Mouse (Mus musculus): Measurements from ENCODE around the gene Ccr6. TPM values are rescaled to one million over a fixed set of nuclear protein-coding genes. Genes with fewer than 3 reads are reported as not detected.
"Not testable (repeated sequence)": the region's sequence is repeated elsewhere in the genome, so short reads cannot be mapped to it uniquely, and the experiment has no call there.

Gene Ccr6
- polyA plus RNA-seq, 1 experiment = 43.7 TPM

DNA sequence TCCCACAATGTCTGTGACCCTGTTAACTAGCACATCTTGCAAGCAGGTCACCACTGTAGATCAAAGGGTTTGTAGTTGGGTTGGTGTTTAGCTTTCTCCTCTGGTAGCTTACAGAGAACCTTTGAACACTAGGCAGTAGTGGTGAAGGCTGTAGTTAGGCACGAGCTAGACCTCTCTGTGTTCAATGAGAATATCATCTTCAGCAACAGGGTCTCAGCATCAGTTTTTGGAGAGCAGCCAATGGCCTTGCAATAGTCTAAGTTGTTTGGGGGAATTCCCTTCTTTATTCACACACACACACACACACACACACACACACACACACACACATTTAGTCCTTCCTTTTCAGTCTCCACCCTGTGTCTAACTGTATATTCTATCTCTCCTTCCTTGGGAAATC, 32.4 kb upstream of the Ccr6 start:
- H3K4me1 ChIP-seq (ENCODE audit: control insufficient read depth, insufficient read depth, insufficient read length) = peaks cover 12% of the 10 kb centered on the region
- H3K36me3 ChIP-seq (ENCODE audit: control insufficient read depth, insufficient read depth, low read length) = no peaks in the 10 kb centered on the region
- WGBS = 68% methylated on average over 1 of the region's 1 CpGs
- no peaks in the 10 kb centered on the region for H3K27me3 ChIP-seq (ENCODE audit: control insufficient read depth, insufficient read depth, low read length)
- H3K4me3 ChIP-seq (ENCODE audit: extremely low read depth, insufficient read depth, insufficient read length) = no peak overlapping the region
- DNase-seq (ENCODE audit: low read depth in 1 of 2, low spot score in 2 of 2) = no peak
- no peak for TF ChIP-seq POLR2A (IDR thresholded peaks at IDR 0.05; ENCODE audit: low read depth, low read length)
- TF ChIP-seq CTCF (IDR thresholded peaks at IDR 0.05; ENCODE audit: extremely low read depth, insufficient read depth, insufficient read length, insufficient replicate concordance) = no peak
- no peak overlapping the region for H3K27ac ChIP-seq (ENCODE audit: insufficient read depth, low read length)

DNA sequence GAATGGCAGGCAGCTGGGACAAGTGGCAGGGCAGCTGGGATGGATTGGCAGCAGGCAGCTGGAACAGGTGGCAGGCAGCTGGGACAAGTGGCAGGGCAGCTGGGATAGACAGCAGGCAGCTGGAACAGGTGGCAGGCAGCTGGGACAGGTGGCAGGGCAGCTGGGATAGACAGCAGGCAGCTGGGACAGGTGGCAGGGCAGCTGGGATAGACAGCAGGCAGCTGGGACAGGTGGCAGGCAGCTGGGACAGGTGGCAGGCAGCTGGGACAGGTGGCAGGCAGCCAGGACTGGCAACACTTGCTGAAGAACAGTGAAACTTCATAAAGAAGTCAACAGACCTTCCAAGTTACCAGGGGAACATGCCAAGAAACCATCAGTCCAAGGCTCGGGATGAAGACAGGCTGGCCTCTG, 30.6 kb upstream of the Ccr6 start:
- WGBS = 77% methylated on average over 1 of the region's 1 CpGs
- H3K36me3 ChIP-seq (ENCODE audit: control insufficient read depth, insufficient read depth, low read length); H3K27me3 ChIP-seq (ENCODE audit: control insufficient read depth, insufficient read depth, low read length); DNase-seq (ENCODE audit: low read depth in 1 of 2, low spot score in 2 of 2); H3K27ac ChIP-seq (ENCODE audit: insufficient read depth, low read length); H3K4me3 ChIP-seq (ENCODE audit: extremely low read depth, insufficient read depth, insufficient read length): not testable (repeated sequence)
- H3K4me1 ChIP-seq (ENCODE audit: control insufficient read depth, insufficient read depth, insufficient read length) = peaks cover 14% of the 10 kb centered on the region

DNA sequence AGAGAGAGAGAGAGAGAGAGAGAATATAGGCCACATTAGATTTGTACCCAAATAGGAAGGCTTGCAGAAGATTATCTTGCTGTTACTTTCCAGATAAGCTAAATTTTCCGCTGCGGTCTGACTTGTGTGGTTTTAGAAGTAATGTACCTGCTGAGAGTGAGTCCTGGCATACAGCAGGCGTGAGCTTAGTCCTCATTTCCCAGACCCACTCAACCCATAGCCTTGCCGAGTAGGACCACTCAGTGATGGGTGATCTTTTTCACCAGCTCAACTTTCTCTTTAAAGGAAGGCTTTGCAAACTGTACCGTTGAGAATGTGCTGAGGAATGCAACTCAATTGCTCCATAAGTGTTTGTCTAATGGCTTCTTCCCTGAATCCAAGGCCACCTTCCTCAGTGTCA, 29.2 kb upstream of the Ccr6 start:
- WGBS = 81% methylated on average over 5 of the region's 5 CpGs
- peaks cover 21% of the 10 kb centered on the region for H3K4me1 ChIP-seq (ENCODE audit: control insufficient read depth, insufficient read depth, insufficient read length)
- H3K36me3 ChIP-seq (ENCODE audit: control insufficient read depth, insufficient read depth, low read length) = no peaks in the 10 kb centered on the region
- no peak overlapping the region for H3K27ac ChIP-seq (ENCODE audit: insufficient read depth, low read length)
- no peak for TF ChIP-seq CTCF (IDR thresholded peaks at IDR 0.05; ENCODE audit: extremely low read depth, insufficient read depth, insufficient read length, insufficient replicate concordance)
- TF ChIP-seq POLR2A (IDR thresholded peaks at IDR 0.05; ENCODE audit: low read depth, low read length) = no peak
- H3K4me3 ChIP-seq (ENCODE audit: extremely low read depth, insufficient read depth, insufficient read length) = no peak overlapping the region
- no peak for DNase-seq (ENCODE audit: low read depth in 1 of 2, low spot score in 2 of 2)
- no peaks in the 10 kb centered on the region for H3K27me3 ChIP-seq (ENCODE audit: control insufficient read depth, insufficient read depth, low read length)

DNA sequence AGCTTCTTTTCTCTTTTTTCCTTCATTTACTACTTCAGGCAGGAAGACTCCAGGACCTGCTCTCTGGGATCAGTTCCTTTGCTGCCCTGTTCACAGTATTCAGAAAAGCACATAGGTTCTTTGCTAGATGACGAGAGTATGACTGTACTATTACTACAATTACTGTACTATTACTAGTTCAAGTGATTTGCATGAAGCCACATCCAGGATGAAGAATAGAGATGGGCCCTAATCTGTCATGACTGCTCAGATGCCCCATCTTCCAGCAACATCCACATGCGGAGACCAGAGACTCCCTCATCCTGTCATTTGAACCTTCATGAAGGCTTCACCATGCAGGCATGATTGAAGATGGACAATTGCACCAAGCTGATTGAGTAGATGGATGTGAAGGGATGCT, 26.1 kb upstream of the Ccr6 start:
- Histone ChIP-seq H3K27ac (ENCODE audit: insufficient read depth, low read length) (0 out of 2 replicates have a peak overlapping the region, but pooled peaks have one; percentile 6), H3K4me1 (ENCODE audit: control insufficient read depth, insufficient read depth, insufficient read length) (peaks cover 16% of the 10 kb centered on the region; the same call in 1 of the 2 replicates), H3K27me3 (ENCODE audit: control insufficient read depth, insufficient read depth, low read length) (no peaks in the 10 kb centered on the region), H3K4me3 (ENCODE audit: extremely low read depth, insufficient read depth, insufficient read length) (no peak overlapping the region), H3K36me3 (ENCODE audit: control insufficient read depth, insufficient read depth, low read length) (no peaks in the 10 kb centered on the region)
- no peak for TF ChIP-seq POLR2A (IDR thresholded peaks at IDR 0.05; ENCODE audit: low read depth, low read length)
- TF ChIP-seq CTCF (IDR thresholded peaks at IDR 0.05; ENCODE audit: extremely low read depth, insufficient read depth, insufficient read length, insufficient replicate concordance) = no peak
- WGBS = 71% methylated on average over 2 of the region's 2 CpGs
- DNase-seq (ENCODE audit: low read depth in 1 of 2, low spot score in 2 of 2) = no peak

DNA sequence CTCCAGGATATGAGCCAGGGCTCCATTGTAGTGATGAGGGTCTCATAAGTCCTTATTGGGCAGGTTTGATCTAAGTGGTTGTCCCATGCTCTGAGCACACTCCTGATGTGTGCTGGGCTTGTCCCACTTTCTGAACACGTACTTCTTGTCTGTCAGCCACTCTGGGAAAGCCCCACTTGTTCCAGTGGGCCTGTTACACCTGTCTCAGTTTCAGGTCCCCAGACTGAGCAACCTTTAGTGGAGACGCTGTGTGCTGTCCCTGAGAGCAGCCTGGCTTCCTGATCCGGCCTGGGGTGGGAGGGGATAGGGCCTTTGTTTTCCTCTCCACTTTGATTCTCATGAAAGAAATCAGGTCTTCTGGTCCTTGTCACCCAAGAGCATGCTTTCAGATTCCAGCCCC, 25.7 kb upstream of the Ccr6 start:
- 36% methylated on average over 3 of the region's 3 CpGs for WGBS
- H3K36me3 ChIP-seq (ENCODE audit: control insufficient read depth, insufficient read depth, low read length) = no peaks in the 10 kb centered on the region
- H3K27me3 ChIP-seq (ENCODE audit: control insufficient read depth, insufficient read depth, low read length) = no peaks in the 10 kb centered on the region
- TF ChIP-seq POLR2A (IDR thresholded peaks at IDR 0.05; ENCODE audit: low read depth, low read length) = no peak
- no peak for TF ChIP-seq CTCF (IDR thresholded peaks at IDR 0.05; ENCODE audit: extremely low read depth, insufficient read depth, insufficient read length, insufficient replicate concordance)
- H3K4me3 ChIP-seq (ENCODE audit: extremely low read depth, insufficient read depth, insufficient read length) = no peak overlapping the region
- DNase-seq (ENCODE audit: low read depth in 1 of 2, low spot score in 2 of 2) = peak in 1 of 2 experiments; percentile 43
- H3K4me1 ChIP-seq (ENCODE audit: control insufficient read depth, insufficient read depth, insufficient read length) = peaks cover 16% of the 10 kb centered on the region; the same call in 1 of the 2 replicates
- H3K27ac ChIP-seq (ENCODE audit: insufficient read depth, low read length) = 0 out of 2 replicates have a peak overlapping the region, but pooled peaks have one; percentile 14

DNA sequence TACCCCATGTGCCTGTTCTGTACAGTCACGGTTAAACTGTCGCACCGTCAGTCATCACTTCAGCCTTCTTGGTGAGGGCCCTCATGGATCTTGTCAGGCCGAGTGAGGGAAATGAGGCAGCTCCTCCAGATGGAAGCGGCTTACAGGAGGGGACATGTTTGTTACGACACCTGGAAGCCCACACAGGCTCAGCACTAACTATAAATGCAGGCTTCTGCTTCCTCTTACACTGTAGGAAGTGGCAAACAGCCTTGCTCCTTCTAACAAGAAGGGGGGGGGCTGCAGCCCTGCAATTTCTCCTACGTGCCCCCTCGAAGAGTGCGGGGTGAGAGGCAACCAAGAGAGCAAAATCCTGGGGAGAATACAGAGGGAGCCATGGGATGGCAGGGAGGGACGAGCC, 25.2 kb upstream of the Ccr6 start:
- 32% methylated on average over 10 of the region's 10 CpGs for WGBS
- Histone ChIP-seq H3K4me3 (ENCODE audit: extremely low read depth, insufficient read depth, insufficient read length) (no peak overlapping the region), H3K36me3 (ENCODE audit: control insufficient read depth, insufficient read depth, low read length) (no peaks in the 10 kb centered on the region), H3K27ac (ENCODE audit: insufficient read depth, low read length) (0 out of 2 replicates have a peak overlapping the region, but pooled peaks have one; percentile 14), H3K27me3 (ENCODE audit: control insufficient read depth, insufficient read depth, low read length) (no peaks in the 10 kb centered on the region), H3K4me1 (ENCODE audit: control insufficient read depth, insufficient read depth, insufficient read length) (peaks cover 16% of the 10 kb centered on the region; the same call in 1 of the 2 replicates)
- DNase-seq (ENCODE audit: low read depth in 1 of 2, low spot score in 2 of 2) = no peak
- TF ChIP-seq CTCF (IDR thresholded peaks at IDR 0.05; ENCODE audit: extremely low read depth, insufficient read depth, insufficient read length, insufficient replicate concordance) (no peak), POLR2A (IDR thresholded peaks at IDR 0.05; ENCODE audit: low read depth, low read length) (no peak)

DNA sequence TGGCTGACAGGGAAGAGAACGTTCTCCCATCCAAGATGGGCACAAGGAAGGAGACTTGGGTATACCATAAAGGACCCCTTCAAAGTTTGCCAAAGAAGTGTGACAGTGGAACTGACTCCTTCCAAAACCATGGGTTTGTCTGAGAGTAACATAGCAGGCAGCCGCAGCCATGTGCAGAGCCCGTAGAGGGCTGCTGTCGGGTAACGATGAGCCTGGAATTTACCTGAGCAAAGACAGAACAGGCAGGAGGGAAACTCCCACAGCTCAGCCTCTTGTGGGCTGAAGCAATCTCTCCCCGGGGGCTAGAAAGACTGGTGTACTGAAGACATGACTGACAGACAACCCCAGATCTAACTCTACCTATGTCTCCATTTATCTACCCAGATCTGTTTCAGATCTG, 24.4 kb upstream of the Ccr6 start:
- TF ChIP-seq CTCF (IDR thresholded peaks at IDR 0.05; ENCODE audit: extremely low read depth, insufficient read depth, insufficient read length, insufficient replicate concordance) (no peak), POLR2A (IDR thresholded peaks at IDR 0.05; ENCODE audit: low read depth, low read length) (no peak)
- WGBS = 68% methylated on average over 6 of the region's 6 CpGs
- no peak overlapping the region for H3K27ac ChIP-seq (ENCODE audit: insufficient read depth, low read length)
- H3K36me3 ChIP-seq (ENCODE audit: control insufficient read depth, insufficient read depth, low read length) = no peaks in the 10 kb centered on the region
- no peaks in the 10 kb centered on the region for H3K27me3 ChIP-seq (ENCODE audit: control insufficient read depth, insufficient read depth, low read length)
- peaks cover 16% of the 10 kb centered on the region; the same call in 1 of the 2 replicates for H3K4me1 ChIP-seq (ENCODE audit: control insufficient read depth, insufficient read depth, insufficient read length)
- no peak overlapping the region for H3K4me3 ChIP-seq (ENCODE audit: extremely low read depth, insufficient read depth, insufficient read length)
- no peak for DNase-seq (ENCODE audit: low read depth in 1 of 2, low spot score in 2 of 2)

Data from spleen, adult 2 months (tissue).